Mouse (Mus musculus) small intestine, adult 2 months (tissue): Measurements from ENCODE around the gene Pigr.

Source experiments
- CTCF ChIP-seq: fragments of 200-500 bp; IDR thresholded peaks from 2 replicates; pipeline ENCODE4 v1.5.1; 2012; ENCODE audit warnings: low read depth, mild to moderate bottlenecking, control low read depth, inconsistent platforms, low read length, moderate library complexity, mixed read lengths; ENCODE audit not compliant: insufficient replicate concordance, insufficient read length; ENCODE audit errors: extremely low read depth
- POLR2A ChIP-seq: fragments of 200-500 bp; IDR thresholded peaks from 2 replicates; pipeline ENCODE4 v1.6.1; 2012; ENCODE audit warnings: low read depth, mild to moderate bottlenecking, control low read depth, inconsistent platforms, low read length, moderate library complexity

- TF ChIP-seq CTCF (no peak), POLR2A (no peak)
These were observed 31.0 kb downstream of the Pigr start for GRCm38 (mm10) chr1:130857456-130857855.
